Mouse (Mus musculus) ES-E14 (cell line): ENCODE results near the gene Slc44a2. TPM values are rescaled to one million over a fixed set of nuclear protein-coding genes. Genes with fewer than 3 reads are reported as not detected.
A peak's percentile ranks its signal among the peaks of the same experiment; 100 is the strongest.

ENCODE experiments used
- DNase-seq: peaks from one replicate; pipeline ENCODE4 v3.0.0-alpha.2; 2013; ENCODE audit warnings: low read depth, low spot score
- H3K27ac ChIP-seq: 2 replicates; pipeline ENCODE4 v1.5.1; 2012; ENCODE audit warnings: low read depth, mild to moderate bottlenecking, low read length, moderate library complexity, mixed read lengths; ENCODE audit not compliant: poor library complexity, insufficient read depth, severe bottlenecking
- H3K36me3 ChIP-seq: 2 replicates; pipeline ENCODE4 v1.6.1; 2012; ENCODE audit warnings: mild to moderate bottlenecking, low read length, moderate library complexity, mixed read lengths; ENCODE audit not compliant: control insufficient read depth, poor library complexity, insufficient read depth, severe bottlenecking
- H3K4me1 ChIP-seq, 2 experiments: fragments of 150-350 bp in 1 of 2; sonication (generic) in 1 of 2; 2 replicates each; pipeline ENCODE4 v1.6.1; 2012; ENCODE audit warnings: low read length in 2 of 2, mild to moderate bottlenecking in 1 of 2, mixed read lengths in 1 of 2; ENCODE audit not compliant: control insufficient read depth in 2 of 2, insufficient read depth in 2 of 2, poor library complexity in 1 of 2
- H3K4me3 ChIP-seq, 2 experiments: fragments of 150-350 bp in 1 of 2; sonication (generic) in 1 of 2; 2 replicates each; pipeline ENCODE4 v1.5.1; 2012; ENCODE audit warnings: low read length in 2 of 2, low read depth in 1 of 2, mild to moderate bottlenecking in 1 of 2, mixed read lengths in 1 of 2; ENCODE audit not compliant: insufficient read depth in 1 of 2, poor library complexity in 1 of 2, severe bottlenecking in 1 of 2
- H3K9ac ChIP-seq: 2 replicates; pipeline ENCODE4 v1.6.1; 2012; ENCODE audit warnings: low read depth, mild to moderate bottlenecking, low read length, mixed read lengths; ENCODE audit not compliant: poor library complexity, insufficient read depth, severe bottlenecking
- H3K9me3 ChIP-seq: fragments of 150-350 bp; sonication (generic); 2 replicates; pipeline ENCODE4 v1.6.1; 2012; ENCODE audit warnings: low read depth, mild to moderate bottlenecking, low read length; ENCODE audit not compliant: control insufficient read depth, insufficient read depth
- CHD2 ChIP-seq: IDR thresholded peaks from 2 replicates; pipeline ENCODE4 v1.6.1; 2014; ENCODE audit warnings: mild to moderate bottlenecking, low read depth, low read length, inconsistent platforms
- HCFC1 ChIP-seq: IDR thresholded peaks from 2 replicates; pipeline ENCODE4 v1.6.1; 2012; ENCODE audit warnings: low read length, inconsistent platforms, borderline replicate concordance; ENCODE audit not compliant: insufficient read depth
- MAFK ChIP-seq: IDR thresholded peaks from 2 replicates; pipeline ENCODE4 v1.6.1; 2014; ENCODE audit warnings: mild to moderate bottlenecking, low read depth, low read length, inconsistent platforms; ENCODE audit not compliant: insufficient read depth
- ZC3H11A ChIP-seq: IDR thresholded peaks from 2 replicates; pipeline ENCODE4 v1.6.1; 2012; ENCODE audit warnings: low read depth, mild to moderate bottlenecking, inconsistent platforms, low read length, borderline replicate concordance
- ZNF384 ChIP-seq: IDR thresholded peaks from 2 replicates; pipeline ENCODE4 v1.6.1; 2012; ENCODE audit warnings: low read depth, low read length, inconsistent platforms
- in situ Hi-C, 2 experiments: fragments of 600-800 bp; cut with MboI; formaldehyde crosslinking; loops; one replicate each; pipeline ENCODE4 v1.15.1; 2025; ENCODE audit warnings: low sequenced_read_pairs in 2 of 2, inconsistent platforms in 1 of 2; ENCODE audit not compliant: unreplicated experiment in 2 of 2
- total RNA-seq: library from RNA; depleted of rRNA; stranded (reverse); fragments of 300-350 nt; gene quantifications from 2 replicates; pipeline ENCODE4 v1.2.3, GENCODE M21; 2012; rRNA removed

The Slc44a2 gene
- 46.0 and 73.1 TPM in 2 replicates for total RNA-seq

DNA sequence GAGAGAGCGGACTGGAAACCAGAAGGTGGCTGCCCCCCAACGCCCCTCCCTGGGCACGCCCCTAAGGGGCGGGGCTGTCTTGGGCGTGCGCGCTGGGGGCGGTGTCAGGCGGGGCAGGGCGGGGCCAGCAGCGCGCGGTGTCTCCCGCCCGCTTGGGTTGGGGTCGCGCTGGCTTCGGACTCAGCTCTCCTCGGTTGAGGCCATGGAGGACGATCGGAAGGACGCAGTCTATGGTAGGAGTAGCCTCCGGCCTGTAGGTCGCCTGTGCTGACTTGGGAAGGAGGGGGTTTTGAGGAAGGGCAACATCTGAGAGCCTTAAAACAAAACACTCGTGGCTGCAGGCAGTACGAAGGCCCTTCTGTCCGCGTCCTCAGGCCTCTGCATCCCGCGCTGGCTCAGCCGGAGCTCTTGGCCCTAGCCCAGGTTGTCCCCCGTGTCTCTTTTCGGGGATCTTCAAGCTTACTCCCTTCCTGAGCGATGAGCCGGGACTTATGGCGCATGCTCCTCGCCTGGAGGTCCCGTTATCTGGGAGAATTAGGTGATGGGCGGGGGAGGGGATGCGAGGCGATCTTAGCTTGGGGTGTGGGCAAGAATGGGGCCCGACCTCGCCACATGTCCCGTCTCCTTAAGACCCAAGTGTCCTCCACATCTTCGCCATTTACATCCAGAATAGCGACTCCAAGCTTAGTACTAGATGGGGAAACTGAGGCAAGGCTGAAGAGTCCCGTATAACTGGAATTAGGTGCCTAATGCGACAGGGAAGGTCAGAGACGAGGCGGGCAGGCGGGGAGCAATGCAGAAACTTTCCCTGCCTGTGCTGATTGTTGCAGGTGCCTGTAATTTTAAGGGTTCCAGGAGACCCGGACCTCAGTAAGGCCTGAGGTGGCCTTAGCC, at the start of gene Slc44a2:
Gene Slc44a2 (plus strand): TSS at position 80 of the 894 bp plus-strand sequence.
- Histone ChIP-seq H3K36me3 (no peaks in the 10 kb centered on the region), H3K9ac (peak within 1 kb of the TSS; percentile 65), H3K4me3 (peak within 1 kb of the TSS; percentile 74 to 83), H3K9me3 (no peaks in the 10 kb centered on the region), H3K4me1 (peaks cover 4 to 13% of the 10 kb centered on the region in 2 experiments), H3K27ac (no peak within 1 kb of the TSS)
- in situ Hi-C loops: no loop called here
- DNase-seq: peak; percentile 69
- TF ChIP-seq ZNF384: no peak
- TF ChIP-seq ZC3H11A: no peak
- no peak for TF ChIP-seq MAFK
- TF ChIP-seq HCFC1: no peak
- TF ChIP-seq CHD2: no peak

DNA sequence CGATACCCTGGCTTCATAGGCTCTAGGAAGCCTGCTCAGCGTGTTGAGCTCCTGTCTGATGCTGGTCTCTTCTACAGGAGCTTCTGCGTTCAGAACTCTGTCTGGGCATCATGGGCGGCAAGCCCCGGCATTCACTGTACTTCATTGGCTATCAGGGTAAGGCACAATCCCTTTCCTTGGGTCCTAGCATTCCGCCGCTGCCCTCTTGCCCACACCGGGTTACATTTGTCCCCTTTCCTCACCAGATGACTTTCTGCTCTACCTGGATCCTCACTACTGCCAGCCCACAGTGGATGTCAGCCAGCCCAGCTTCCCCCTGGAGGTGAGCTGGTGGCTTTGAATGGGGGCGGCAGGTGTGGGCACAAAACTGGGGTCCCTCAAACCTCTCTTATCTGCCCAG, 48.1 kb upstream of the Slc44a2 start:
- no peak overlapping the region for H3K27ac ChIP-seq
- no peak for DNase-seq

GRCm38 (mm10) chr9:21273094-21273493, 47.4 kb upstream of the Slc44a2 start:
- Histone ChIP-seq H3K9ac (no peak overlapping the region), H3K9me3 (no peaks in the 10 kb centered on the region), H3K27ac (no peak overlapping the region), H3K4me1 (0 out of 4 replicates have a peak, but pooled peaks cover 0 to 2% of the 10 kb centered on the region in 2 experiments), H3K36me3 (peaks cover 87% of the 10 kb centered on the region), H3K4me3 (no peak overlapping the region)
- in situ Hi-C loops: no loop called here
- TF ChIP-seq HCFC1: no peak
- TF ChIP-seq ZNF384: no peak
- TF ChIP-seq MAFK: no peak
- TF ChIP-seq CHD2: no peak
- no peak for TF ChIP-seq ZC3H11A
- no peak for DNase-seq

More for the DNA sequence above, 48.1 kb upstream of the Slc44a2 start:
- Histone ChIP-seq H3K4me1 (0 out of 4 replicates have a peak, but pooled peaks cover 0 to 2% of the 10 kb centered on the region in 2 experiments), H3K4me3 (no peak overlapping the region), H3K36me3 (peaks cover 81% of the 10 kb centered on the region), H3K9me3 (no peaks in the 10 kb centered on the region), H3K9ac (no peak overlapping the region)
- in situ Hi-C loops: no loop called here
- TF ChIP-seq MAFK (no peak), HCFC1 (no peak), ZC3H11A (no peak), ZNF384 (no peak), CHD2 (no peak)

DNA sequence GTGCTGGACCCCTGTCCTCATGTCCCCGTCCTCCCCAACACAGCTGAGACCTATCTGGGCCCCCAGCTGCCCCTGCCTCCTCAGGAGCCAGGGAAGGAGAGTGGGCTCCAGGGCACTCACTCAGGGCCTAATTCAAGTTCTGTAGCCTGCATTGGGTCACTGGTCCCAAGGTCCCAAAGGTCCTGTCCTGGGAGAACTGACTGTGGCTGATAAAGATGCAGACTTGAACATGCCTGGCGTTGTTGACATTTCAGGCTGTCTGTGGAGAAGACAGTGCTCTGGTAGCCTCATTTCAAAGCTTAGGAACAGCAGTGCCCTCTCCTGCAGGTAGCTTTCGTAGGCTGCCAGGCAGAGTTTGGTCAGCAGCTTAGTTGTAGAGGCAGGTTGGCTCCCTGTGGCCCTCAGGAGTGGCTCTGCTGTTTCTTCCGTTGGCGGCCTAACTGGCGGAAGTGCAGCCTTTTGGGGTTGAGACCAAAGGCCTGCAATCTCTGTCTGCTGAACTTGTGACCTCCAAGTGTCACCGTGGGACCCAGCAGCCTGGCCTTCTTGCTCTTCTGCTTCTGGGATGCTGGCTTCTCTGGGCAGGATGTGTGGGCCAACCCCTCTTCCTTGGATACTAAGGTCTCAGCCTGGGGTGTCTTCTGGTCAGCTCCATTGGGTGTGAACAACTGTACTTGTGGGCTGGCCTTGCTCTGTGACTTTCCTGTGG, 46.8 kb upstream of the Slc44a2 start:
- Histone ChIP-seq H3K9me3 (no peaks in the 10 kb centered on the region), H3K27ac (no peak overlapping the region), H3K9ac (no peak overlapping the region), H3K4me1 (0 out of 4 replicates have a peak, but pooled peaks cover 0 to 2% of the 10 kb centered on the region in 2 experiments), H3K4me3 (no peak overlapping the region), H3K36me3 (peaks cover 86% of the 10 kb centered on the region)
- TF ChIP-seq MAFK (no peak), ZNF384 (no peak), HCFC1 (no peak), ZC3H11A (no peak), CHD2 (no peak)
- no peak for DNase-seq
- in situ Hi-C loops: no loop called here
